Mouse (Mus musculus): ENCODE data around the gene Smdt1. TPM values are rescaled to one million over a fixed set of nuclear protein-coding genes. Genes with fewer than 3 reads are reported as not detected.

Gene Smdt1
- 287 and 311 TPM in 2 replicates for polyA plus RNA-seq (2015; fragmentation: Nextera tagmentation; extraction: Ambion mirVana)

DNA sequence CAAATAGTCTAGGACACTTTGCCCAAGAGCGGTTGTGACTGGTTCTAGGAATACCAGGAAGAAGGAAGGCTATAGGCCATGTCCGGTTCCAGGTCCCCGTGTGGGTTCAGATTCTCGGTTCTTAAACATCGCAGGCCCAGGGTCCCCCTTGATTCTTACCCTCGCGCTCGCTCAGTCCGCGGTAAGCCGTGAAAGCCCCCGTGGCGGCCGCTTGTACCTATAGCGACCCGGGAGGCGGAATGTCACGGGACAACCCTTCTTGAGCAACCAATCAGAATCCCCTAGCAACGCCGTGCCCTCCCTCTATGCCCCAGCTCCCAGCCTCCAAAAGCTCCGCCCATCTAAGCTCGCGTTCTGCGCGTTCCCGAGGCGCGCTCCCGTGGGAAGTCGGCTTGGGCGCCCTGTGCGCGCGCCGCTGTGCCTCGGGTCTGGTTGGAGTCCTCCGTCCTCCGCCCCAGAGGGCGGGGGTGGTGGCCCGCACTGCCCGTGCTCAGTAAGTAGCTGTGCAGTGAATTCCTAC is at the start of gene Smdt1, which contains the start of the genes Naga and Pheta2:
Gene Smdt1, plus strand, starts transcription at position 367 of the 520 bp plus-strand sequence.
Gene Naga, minus strand, starts transcription at position 333 of the 520 bp plus-strand sequence.
Gene Pheta2, plus strand, starts transcription at position 350 of the 520 bp plus-strand sequence.

DNA sequence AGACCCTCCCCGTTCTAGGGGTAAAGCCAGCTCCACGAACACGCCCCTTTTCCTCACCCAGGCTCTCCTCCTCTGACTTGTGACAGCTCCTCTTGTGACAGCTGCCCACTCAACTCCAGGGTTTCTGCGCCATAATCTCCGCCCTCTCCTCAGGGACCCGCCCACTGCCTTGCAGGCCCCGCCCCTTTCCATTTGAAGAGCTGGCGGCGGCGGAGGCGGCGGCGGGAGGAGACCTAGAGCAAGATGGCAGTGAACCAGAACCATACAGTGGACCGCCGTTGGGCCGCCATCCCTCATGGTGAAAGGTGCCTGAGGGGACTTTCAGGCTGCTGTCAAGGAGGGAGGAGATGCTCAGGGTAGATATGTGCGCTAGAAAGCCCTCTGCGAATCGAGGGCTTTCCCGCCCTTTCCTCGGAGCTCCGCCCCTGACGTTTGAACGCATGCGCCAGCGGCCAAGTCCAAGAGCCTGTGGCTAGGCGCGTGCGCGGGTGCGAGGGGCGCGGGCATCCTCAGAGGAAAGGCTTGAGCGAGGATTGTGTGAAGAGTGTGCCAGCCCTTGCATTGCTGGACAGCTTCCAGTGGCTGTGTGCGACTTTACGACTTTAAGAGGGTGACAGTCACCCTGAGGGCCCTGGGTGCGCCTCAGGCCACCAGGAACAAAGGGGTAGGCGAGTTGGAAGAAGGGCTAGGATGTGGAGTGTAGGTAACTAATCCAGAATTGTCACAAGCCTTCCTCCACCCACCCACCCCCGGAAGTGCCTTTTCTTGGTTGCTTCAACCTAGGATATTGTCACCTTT is 39.8 kb upstream of the Smdt1 start, which contains the start of gene Wbp2nl:
Gene Wbp2nl, plus strand, starts transcription at position 191 of the 798 bp plus-strand sequence.

GRCm38 (mm10) chr15:82354126-82354945 is 15.6 kb downstream of the Smdt1 start, which contains the start of gene Ndufa6:
Ndufa6 (minus strand) TSS chr15:82354322.

DNA sequence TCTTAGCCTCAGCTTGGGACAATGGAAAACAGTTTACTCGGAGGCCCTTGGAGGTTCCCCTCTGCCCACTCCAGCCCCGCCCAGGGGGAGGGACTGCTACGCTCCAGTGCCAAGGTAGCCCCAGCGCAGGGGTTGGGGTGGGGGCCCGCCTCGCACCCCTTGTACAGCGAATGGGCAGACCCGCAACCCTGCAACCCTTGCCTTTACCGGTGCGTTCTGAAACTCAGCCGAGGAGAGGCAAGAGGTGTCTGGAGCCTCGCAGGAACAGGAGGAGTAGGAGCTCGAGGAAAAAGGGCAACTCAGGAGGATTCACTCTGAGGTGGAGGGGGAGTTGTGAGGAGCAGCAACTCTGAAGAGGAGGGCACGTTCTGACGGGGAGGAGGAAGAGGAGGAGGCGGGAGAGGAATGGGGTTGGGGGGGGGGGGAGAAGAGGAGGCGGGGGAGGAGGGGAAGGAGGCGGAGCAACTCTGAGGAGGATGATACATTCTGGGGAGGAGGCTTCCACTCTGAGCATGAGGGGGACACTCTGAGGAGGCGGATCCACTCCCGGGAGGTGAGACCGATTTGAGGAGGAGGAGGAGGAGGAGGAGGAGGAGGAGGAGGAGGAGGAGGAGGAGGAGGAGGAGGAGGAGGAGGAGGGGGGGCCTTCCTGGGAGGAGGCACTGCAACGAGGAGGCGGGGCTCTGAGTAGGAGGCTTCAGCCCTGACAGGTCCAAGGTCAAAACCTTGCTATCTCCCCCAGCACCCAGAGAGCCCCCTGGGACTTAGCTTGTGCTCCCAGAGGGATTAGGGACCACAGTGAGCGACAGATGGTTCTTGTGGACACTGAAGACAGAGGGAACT is 41.3 kb downstream of the Smdt1 start, which contains the start of gene Cyp2d22:
Gene Cyp2d22, minus strand, starts transcription at position 390 of the 843 bp plus-strand sequence.

DNA sequence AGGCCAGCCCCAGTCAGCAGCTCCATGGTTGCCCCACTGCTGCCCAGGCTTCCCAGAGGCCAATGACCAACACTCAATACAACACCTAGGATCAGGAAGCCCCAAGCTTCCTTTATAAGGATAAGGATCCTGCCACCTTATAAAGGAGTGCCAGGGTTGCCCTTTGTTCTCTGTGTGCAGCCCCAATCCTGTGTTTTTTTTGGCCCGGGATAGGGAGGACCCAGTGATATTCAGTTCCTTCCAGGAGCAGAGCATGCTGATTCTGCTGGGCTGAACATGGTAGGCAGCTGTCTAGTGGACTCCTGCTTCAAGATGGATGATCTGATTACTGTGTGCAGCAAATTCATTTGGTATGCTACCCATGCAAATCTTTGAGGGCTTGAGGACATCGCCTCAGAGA is 55.2 kb downstream of the Smdt1 start, which contains the start of gene Cyp2d11:
Gene Cyp2d11, minus strand, starts transcription at position 101 of the 400 bp plus-strand sequence.

Small RNA genes within 50 kb of the gene (microRNA-seq; reads per million reads assigned to microRNA genes)
- gene Mir7684, result 0 reads per million in 2 experiments

Other genes with a start within 250 kb of the Smdt1 start
- gene Ccdc134, start 211.0 kb upstream of the Smdt1 start, polyA plus RNA-seq (2015; fragmentation: Nextera tagmentation; extraction: Ambion mirVana), result 35.9 and 41.2 TPM in 2 replicates
- gene Srebf2, start 191.8 kb upstream of the Smdt1 start, polyA plus RNA-seq (2015; fragmentation: Nextera tagmentation; extraction: Ambion mirVana), result 53.6 and 63.8 TPM in 2 replicates
- gene Shisa8, start 126.1 kb upstream of the Smdt1 start, polyA plus RNA-seq (2015; fragmentation: Nextera tagmentation; extraction: Ambion mirVana), result not detected in 2 replicates
- gene Tnfrsf13c, start 114.6 kb upstream of the Smdt1 start, polyA plus RNA-seq (2015; fragmentation: Nextera tagmentation; extraction: Ambion mirVana), result not detected in 2 replicates
- gene Cenpm, start 94.2 kb upstream of the Smdt1 start, polyA plus RNA-seq (2015; fragmentation: Nextera tagmentation; extraction: Ambion mirVana), result 16.6 and 17.2 TPM in 2 replicates
- gene 1500009C09Rik, start 86.6 kb upstream of the Smdt1 start, polyA plus RNA-seq (2015; fragmentation: Nextera tagmentation; extraction: Ambion mirVana), result not detected in 2 replicates
- 0.36 and 0.61 TPM in 2 replicates for gene Sept3, start 64.1 kb upstream of the Smdt1 start, polyA plus RNA-seq (2015; fragmentation: Nextera tagmentation; extraction: Ambion mirVana)
- gene Wbp2nl, start 40.0 kb upstream of the Smdt1 start, polyA plus RNA-seq (2015; fragmentation: Nextera tagmentation; extraction: Ambion mirVana), result 0.13 TPM in 1 of 2 replicates, not detected in the other
- gene Naga, start within 50 bp of the Smdt1 start, polyA plus RNA-seq (2015; fragmentation: Nextera tagmentation; extraction: Ambion mirVana), result 22.9 and 32.5 TPM in 2 replicates
- gene Pheta2, start within 50 bp of the Smdt1 start, polyA plus RNA-seq (2015; fragmentation: Nextera tagmentation; extraction: Ambion mirVana), result 7.2 and 7.9 TPM in 2 replicates
- gene Ndufa6, start 15.4 kb downstream of the Smdt1 start, polyA plus RNA-seq (2015; fragmentation: Nextera tagmentation; extraction: Ambion mirVana), result 708 and 911 TPM in 2 replicates
- 9.3 and 11.8 TPM in 2 replicates for gene Cyp2d22, start 41.3 kb downstream of the Smdt1 start, polyA plus RNA-seq (2015; fragmentation: Nextera tagmentation; extraction: Ambion mirVana)
- not detected in 2 replicates for gene Cyp2d11, start 55.1 kb downstream of the Smdt1 start, polyA plus RNA-seq (2015; fragmentation: Nextera tagmentation; extraction: Ambion mirVana)
- 0.11 and 0.22 TPM in 2 replicates for gene Cyp2d10, start 68.2 kb downstream of the Smdt1 start, polyA plus RNA-seq (2015; fragmentation: Nextera tagmentation; extraction: Ambion mirVana)
- gene Cyp2d9, start 94.5 kb downstream of the Smdt1 start, polyA plus RNA-seq (2015; fragmentation: Nextera tagmentation; extraction: Ambion mirVana), result 0.19 TPM in 1 of 2 replicates, not detected in the other
- gene Cyp2d12, start 216.1 kb downstream of the Smdt1 start, polyA plus RNA-seq (2015; fragmentation: Nextera tagmentation; extraction: Ambion mirVana), result not detected in 2 replicates